Mouse (Mus musculus) neutrophil, adult 5-6 weeks (primary cell): Measurements from ENCODE around the gene Cyp2a12. TPM values are rescaled to one million over a fixed set of nuclear protein-coding genes. Genes with fewer than 3 reads are reported as not detected.
"Not testable (repeated sequence)": the region's sequence is repeated elsewhere in the genome, so short reads cannot be mapped to it uniquely, and the experiment has no call there.

Experiments
- ATAC-seq: fragments of 151-379, 151-347 bp; 2 replicates; pipeline ENCODE4 v1.8.0; 2017; ENCODE audit warnings: mild to moderate bottlenecking, moderate TSS enrichment; ENCODE audit not compliant: insufficient number of reproducible peaks, poor library complexity, low FRiP score, severe bottlenecking; ENCODE audit errors: extremely low read depth
- total RNA-seq: library from RNA; stranded (forward); fragments of 200-1000 nt; gene quantifications from 2 replicates; pipeline ENCODE4 v1.2.3, GENCODE M21; 2017

Cyp2a12 gene
- not detected in 2 replicates for total RNA-seq

DNA sequence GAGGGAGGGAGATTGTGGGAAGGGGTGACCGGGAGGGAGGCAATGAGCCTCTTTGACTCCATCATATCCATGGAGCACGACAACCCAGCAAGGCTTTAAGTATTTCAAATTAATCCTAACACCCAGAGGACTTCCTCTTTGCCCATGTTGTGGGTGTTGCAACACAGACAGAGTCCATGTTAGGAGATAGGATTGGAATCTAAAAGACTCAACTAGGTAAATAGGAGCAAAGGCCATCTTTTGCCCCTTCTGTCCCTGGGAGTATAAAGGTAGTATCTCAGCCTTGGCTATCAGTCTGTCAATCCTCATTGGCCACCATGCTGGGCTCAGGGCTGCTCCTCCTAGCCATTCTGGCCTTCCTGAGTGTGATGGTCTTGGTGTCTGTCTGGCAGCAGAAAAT, at the start of gene Cyp2a12:
Gene Cyp2a12 (plus strand): TSS at position 293 of the 400 bp plus-strand sequence.
- no peak for ATAC-seq

DNA sequence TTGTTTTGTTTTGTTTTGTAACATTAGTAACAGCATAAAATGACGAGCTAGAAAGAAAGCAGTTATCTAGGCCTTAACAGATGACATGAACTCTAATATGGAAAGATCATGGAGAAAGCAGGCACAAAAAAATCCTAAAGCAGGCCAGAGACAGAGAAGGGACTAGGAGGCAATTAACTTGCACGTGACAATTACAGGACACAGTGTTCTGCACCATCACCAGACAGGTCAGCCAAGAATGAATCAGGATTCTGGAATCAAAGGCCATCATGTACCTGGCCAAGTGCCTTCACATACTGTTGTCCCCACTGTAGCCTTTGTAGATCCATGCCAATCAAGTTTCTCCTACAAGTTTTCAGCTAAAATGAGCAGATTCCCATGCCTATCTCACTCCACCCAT, 47.4 kb upstream of the Cyp2a12 start:
- not testable (repeated sequence) for ATAC-seq

DNA sequence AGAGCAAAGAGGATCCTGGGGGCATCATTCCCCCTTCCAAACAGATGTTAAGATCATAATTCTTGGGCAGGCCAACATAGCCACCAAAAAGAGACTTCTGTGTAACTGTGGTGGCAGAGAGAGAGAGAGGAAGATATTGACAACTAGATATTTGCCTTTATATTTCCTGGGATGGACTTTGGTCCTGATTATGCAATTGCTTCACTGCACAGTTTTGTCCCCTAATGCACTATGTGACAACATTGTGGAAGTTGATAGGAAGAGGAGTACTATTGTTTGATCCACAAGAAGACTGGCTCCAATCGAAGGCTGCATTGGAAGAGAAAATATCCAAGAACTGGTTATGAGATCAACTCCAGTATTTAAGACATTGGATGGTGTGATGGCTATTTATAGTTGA, 46.9 kb upstream of the Cyp2a12 start:
- not testable (repeated sequence) for ATAC-seq

DNA sequence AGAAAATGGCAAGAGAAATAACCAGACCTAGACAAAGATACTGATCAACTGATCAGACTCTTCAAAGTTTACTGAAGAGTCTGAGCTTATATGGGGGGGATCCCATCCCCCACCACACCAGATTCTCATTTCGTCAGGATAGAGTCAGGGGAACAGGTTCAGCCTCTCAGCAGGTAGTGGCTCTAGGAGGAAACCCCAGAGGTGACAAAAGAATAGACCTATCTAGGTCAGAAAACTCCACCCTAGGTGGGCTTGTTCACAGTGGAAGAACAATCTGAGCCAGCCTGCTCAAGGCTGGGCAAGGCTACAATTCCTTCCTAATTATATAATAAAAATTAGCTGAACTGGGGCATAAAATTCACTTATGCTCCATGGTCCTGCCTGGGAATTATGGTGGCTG, 46.3 kb upstream of the Cyp2a12 start:
- no peak for ATAC-seq

DNA sequence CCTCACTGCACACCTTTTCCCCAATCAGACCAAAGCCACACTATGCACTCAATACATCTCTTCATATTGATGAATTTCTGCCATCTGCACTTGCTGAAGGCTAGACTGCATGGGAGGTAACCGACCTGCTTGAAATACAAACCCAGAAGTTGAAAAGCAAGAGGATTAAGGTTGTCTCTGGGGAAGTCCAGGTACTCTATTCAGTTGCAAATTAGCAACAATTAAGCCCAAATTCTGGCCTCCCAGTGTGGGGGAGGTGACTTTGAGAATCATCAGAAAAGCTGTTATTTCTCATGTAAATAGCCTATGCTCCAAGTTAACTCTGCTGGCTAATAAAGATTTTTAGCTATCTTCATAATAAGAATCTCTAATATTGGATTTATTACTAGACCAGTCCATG, 45.7 kb upstream of the Cyp2a12 start:
- ATAC-seq, result not testable (repeated sequence)

DNA sequence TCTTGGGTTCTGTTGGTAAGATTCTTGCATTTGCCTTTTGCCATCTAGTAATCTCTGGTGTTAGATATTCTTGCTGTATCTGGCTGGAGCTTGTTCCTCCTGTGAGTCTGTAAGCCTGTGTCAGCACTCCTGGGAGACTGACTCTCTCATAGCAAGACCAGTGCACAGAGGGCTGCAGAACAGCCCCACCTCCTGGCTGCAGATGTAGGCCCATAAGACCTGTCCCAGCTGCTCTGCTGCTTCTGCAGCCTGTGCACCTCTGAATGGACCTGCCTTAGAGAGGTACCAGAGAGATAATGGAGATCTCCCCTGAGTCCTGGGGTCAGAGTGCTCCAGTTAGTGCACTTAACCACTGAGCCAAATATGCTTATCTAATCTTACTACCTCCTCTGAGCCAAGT, 2.3 kb upstream of the Cyp2a12 start:
- not testable (repeated sequence) for ATAC-seq

DNA sequence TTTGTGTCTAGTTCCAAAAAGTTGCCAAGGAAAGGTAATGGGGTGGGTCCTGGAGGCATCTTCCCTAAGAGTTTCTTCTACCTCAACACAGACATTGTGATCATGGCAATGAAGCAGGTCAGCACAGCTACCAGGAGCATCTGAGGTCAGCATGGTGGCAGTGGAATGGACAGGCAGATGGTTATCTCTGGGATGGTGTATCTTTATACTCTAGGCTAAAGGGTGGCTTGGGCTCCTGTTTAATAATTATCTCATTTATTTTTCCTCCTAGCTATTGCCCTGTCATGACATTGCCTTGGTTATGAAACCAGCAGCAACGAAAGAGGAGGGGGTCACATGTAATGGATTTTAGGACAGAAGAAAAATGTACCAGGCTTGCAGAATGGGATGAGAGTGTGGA, 20.0 kb downstream of the Cyp2a12 start:
- not testable (repeated sequence) for ATAC-seq

DNA sequence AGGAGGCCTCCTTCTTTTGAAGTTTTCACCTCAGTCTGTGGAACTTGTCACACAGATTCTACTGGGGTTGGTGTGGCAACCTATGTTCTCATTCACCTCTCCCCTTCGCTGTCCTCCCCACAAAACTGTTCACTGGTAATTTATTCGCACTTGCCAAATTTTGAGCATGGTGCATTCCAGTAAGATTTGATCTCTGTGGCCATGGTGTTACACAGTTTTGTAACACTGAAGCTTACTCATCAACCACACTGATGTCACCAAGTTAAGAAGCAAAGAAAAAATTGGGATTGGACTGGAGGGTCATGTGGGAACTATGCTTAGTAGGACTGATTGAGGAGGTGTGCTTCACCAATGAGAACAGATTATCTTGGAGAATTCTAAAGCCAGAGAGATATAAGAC, 30.5 kb downstream of the Cyp2a12 start:
- ATAC-seq, result not testable (repeated sequence)

DNA sequence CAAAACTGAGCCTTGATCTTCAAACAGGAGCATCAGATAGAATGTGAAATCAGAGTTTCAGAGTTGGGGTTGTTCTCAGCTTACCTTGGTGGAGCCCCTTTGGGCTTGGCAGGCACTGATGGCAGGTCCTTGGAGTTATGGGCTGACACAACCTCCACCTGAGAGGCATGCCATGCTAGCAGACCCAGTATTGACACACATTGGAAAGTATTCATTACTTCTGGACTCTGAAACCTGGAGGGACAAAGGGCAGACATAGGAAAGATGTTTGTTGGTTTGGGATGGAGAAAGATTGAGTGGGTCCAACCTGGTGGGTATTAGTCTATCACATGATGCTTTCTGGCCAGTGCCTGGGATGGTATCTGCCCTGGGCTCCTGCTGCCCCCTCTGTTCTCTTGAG, 31.0 kb downstream of the Cyp2a12 start:
- ATAC-seq, result not testable (repeated sequence)

DNA sequence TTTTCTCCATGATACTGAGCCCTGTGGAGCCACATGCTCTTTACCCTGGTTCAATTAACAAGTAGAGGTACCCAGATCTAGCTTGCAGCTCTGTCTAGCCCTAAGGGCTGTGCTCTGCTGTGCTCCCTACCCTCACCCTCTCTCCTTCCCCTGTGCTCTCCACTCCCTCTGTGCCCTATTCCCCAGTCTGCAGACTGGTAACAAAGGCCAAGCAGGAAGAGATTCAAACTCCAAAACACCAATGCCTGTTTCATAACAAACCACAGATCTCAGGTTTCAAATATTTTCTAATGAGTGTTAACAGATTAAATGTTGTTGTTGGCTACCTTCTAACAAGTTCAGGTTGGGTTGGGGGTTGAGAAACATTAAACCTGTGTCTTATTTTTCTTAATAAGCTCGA, 49.8 kb downstream of the Cyp2a12 start:
- ATAC-seq, result no peak

DNA sequence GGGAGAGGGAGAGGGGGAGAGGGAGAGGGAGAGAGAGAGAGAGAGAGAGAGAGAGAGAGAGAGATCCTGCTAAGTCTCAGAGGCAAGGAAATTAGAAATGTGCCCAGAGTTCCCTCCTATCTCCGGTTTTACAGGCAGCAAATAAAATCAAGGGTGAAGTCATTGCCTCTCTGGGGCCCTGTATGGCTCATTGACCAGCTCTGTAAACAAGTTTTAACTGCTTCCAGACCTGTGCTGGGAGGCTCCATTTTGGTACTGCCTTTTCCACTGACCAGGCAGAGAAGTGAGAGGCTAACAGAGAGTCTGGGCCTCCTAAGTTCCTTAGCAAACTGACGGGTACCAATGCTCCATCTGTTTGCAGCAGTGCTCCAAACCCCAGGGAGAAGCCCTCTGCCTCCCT, 52.7 kb downstream of the Cyp2a12 start:
- no peak for ATAC-seq

Other genes starting within 250 kb of the Cyp2a12 start
- gene Cyp2g1, start 220.2 kb upstream of the Cyp2a12 start, total RNA-seq, result not detected in 2 replicates
- not detected in 2 replicates for gene Cyp2a5, start 193.8 kb upstream of the Cyp2a12 start, total RNA-seq
- not detected in 2 replicates for gene Cyp2a22, start 89.7 kb upstream of the Cyp2a12 start, total RNA-seq
- not detected in 2 replicates for gene Cyp2f2, start 90.8 kb downstream of the Cyp2a12 start, total RNA-seq
- gene Cyp2t4, start 124.6 kb downstream of the Cyp2a12 start, total RNA-seq, result not detected in 2 replicates
- gene Egln2, start 137.7 kb downstream of the Cyp2a12 start, total RNA-seq, result 70.5 and 73.3 TPM in 2 replicates
- gene Rab4b, start 149.8 kb downstream of the Cyp2a12 start, total RNA-seq, result 66.0 and 67.0 TPM in 2 replicates
- gene Gm21983, start 152.0 kb downstream of the Cyp2a12 start, total RNA-seq, result not detected in 2 replicates
- 1.4 TPM in 1 of 2 replicates, not detected in the other for gene Mia, start 152.1 kb downstream of the Cyp2a12 start, total RNA-seq
- 2.9 and 6.8 TPM in 2 replicates for gene BC024978, start 166.7 kb downstream of the Cyp2a12 start, total RNA-seq
- 20.4 and 25.8 TPM in 2 replicates for gene Snrpa, start 167.2 kb downstream of the Cyp2a12 start, total RNA-seq
- gene Itpkc, start 199.6 kb downstream of the Cyp2a12 start, total RNA-seq, result 12.0 and 13.1 TPM in 2 replicates
- gene Coq8b, start 203.9 kb downstream of the Cyp2a12 start, total RNA-seq, result 29.5 and 32.5 TPM in 2 replicates
- 0.86 and 2.7 TPM in 2 replicates for gene Numbl, start 229.4 kb downstream of the Cyp2a12 start, total RNA-seq